Mouse (Mus musculus): Measurements from ENCODE around the gene Mas1.

Mas1 gene

DNA sequence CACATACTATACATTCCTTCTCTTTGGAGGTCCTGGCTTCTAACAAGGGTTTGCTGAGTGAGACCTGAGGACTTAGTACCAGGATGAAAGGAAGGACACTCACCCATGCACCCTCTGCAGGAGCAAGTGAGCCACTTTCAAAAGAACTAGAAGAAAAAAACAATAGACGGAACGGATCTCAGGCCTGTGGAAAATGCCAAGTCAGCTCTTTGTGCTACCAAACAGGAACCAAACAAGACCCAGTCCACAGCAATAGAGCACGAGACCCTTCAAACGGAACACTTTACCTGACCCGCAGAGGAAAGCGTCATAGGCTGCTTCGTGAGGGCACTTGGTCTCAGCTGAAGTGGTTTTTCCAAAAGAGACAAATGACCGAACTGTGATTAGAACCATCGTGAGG, 24.1 kb upstream of the Mas1 start:
- no peak for DNase-seq (ENCODE audit: low read depth, low spot score)
- Histone ChIP-seq H3K27me3 (ENCODE audit: control insufficient read depth, insufficient read depth, low read length, poor library complexity, severe bottlenecking) (no peaks in the 10 kb centered on the region), H3K36me3 (ENCODE audit: control insufficient read depth, insufficient read depth, low read length, poor library complexity, severe bottlenecking) (no peaks in the 10 kb centered on the region)

DNA sequence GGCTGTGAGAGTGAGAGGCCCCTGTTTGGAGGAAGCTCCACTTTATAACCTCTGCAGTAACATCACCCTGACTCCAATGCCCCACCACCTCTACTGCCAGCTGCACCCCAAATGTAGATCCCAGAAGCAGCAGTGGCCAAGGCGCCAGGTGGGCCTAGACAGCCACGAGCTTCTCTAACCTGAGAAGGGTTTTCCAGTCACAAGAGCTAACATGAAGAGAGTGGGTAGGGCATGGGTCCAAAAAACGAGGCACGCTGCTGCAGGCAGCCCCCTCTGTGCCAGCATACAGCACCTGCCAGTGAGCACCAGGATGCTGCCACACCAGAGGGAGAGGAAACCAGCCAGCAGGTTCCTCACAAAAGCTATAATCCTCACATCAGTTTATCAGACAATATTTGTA, 23.1 kb upstream of the Mas1 start:
- no peak for DNase-seq (ENCODE audit: low read depth, low spot score)
- no peaks in the 10 kb centered on the region for H3K36me3 ChIP-seq (ENCODE audit: control insufficient read depth, insufficient read depth, low read length, poor library complexity, severe bottlenecking)
- H3K27me3 ChIP-seq (ENCODE audit: control insufficient read depth, insufficient read depth, low read length, poor library complexity, severe bottlenecking), result no peaks in the 10 kb centered on the region

DNA sequence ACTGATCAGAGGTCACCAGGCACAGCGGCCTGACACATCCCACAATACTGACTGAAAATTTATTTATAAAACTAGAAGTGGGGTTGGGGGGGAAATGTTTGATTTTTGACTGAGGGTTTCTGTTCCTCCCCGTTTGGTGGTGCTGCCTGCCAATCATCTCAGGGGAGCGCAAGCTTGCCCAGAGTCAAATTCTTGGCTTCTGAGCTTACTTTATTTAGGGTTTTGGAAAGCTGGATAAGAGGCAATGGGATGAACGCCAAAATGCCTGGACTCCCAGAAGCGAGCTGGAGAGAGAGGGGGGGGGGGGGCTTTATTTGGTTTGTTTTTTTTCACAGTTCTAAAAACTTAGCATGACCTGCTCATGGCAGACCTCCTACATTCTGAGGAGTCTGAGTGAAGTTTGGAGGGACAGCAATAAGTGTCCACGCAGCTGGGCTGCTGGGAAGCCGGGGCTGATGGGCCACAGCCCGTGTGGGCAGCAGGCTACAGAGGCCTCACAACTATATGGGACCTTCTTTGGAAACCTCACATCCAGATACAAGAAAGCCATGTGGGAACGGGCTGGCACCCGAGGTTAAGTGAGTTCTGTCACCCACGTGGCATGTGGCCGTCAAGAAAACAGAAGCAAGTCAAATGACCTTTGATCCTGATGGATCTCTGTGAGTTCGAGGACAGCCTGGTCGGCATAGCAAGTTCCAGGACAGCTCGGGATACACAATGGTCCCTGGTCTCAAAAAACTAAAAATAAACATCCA, 19.3 kb upstream of the Mas1 start:
- Histone ChIP-seq H3K36me3 (ENCODE audit: control insufficient read depth, insufficient read depth, low read length, poor library complexity, severe bottlenecking) (no peaks in the 10 kb centered on the region), H3K27me3 (ENCODE audit: control insufficient read depth, insufficient read depth, low read length, poor library complexity, severe bottlenecking) (no peaks in the 10 kb centered on the region)
- no peak for DNase-seq (ENCODE audit: low read depth, low spot score)

- Histone ChIP-seq H3K36me3 (ENCODE audit: control insufficient read depth, insufficient read depth, low read length, poor library complexity, severe bottlenecking) (no peaks in the 10 kb centered on the region), H3K27me3 (ENCODE audit: control insufficient read depth, insufficient read depth, low read length, poor library complexity, severe bottlenecking) (no peaks in the 10 kb centered on the region)
- peak; percentile 42 for DNase-seq (ENCODE audit: low read depth, low spot score)
Observed at GRCm38 (mm10) chr17:12886620-12887019, 18.7 kb upstream of the Mas1 start.

- H3K27me3 ChIP-seq (ENCODE audit: control insufficient read depth, insufficient read depth, low read length, poor library complexity, severe bottlenecking), result no peaks in the 10 kb centered on the region
- no peak for DNase-seq (ENCODE audit: low read depth, low spot score)
- no peaks in the 10 kb centered on the region for H3K36me3 ChIP-seq (ENCODE audit: control insufficient read depth, insufficient read depth, low read length, poor library complexity, severe bottlenecking)
Observed at GRCm38 (mm10) chr17:12881216-12881615, 13.3 kb upstream of the Mas1 start.

- DNase-seq (ENCODE audit: low read depth, low spot score), result peak; percentile 84
- H3K36me3 ChIP-seq (ENCODE audit: control insufficient read depth, insufficient read depth, low read length, poor library complexity, severe bottlenecking), result no peaks in the 10 kb centered on the region
- H3K27me3 ChIP-seq (ENCODE audit: control insufficient read depth, insufficient read depth, low read length, poor library complexity, severe bottlenecking), result no peaks in the 10 kb centered on the region
Observed at GRCm38 (mm10) chr17:12880178-12880577, 12.2 kb upstream of the Mas1 start.

GRCm38 (mm10) chr17:12875734-12876133, 7.8 kb upstream of the Mas1 start, which contains the start of gene Mrgprh:
Gene Mrgprh (plus strand): TSS chr17:12876034.
- DNase-seq (ENCODE audit: low read depth, low spot score), result no peak
- Histone ChIP-seq H3K27me3 (ENCODE audit: control insufficient read depth, insufficient read depth, low read length, poor library complexity, severe bottlenecking) (no peaks in the 10 kb centered on the region), H3K36me3 (ENCODE audit: control insufficient read depth, insufficient read depth, low read length, poor library complexity, severe bottlenecking) (no peaks in the 10 kb centered on the region)

- no peak for DNase-seq (ENCODE audit: low read depth, low spot score)
- H3K27me3 ChIP-seq (ENCODE audit: control insufficient read depth, insufficient read depth, low read length, poor library complexity, severe bottlenecking), result no peaks in the 10 kb centered on the region
Observed at GRCm38 (mm10) chr17:12872275-12873028, 4.5 kb upstream of the Mas1 start.

GRCm38 (mm10) chr17:12868640-12869039, 697 bp upstream of the Mas1 start:
- Histone ChIP-seq H3K27me3 (ENCODE audit: control insufficient read depth, insufficient read depth, low read length, poor library complexity, severe bottlenecking) (no peaks in the 10 kb centered on the region), H3K36me3 (ENCODE audit: control insufficient read depth, insufficient read depth, low read length, poor library complexity, severe bottlenecking) (no peaks in the 10 kb centered on the region)
- DNase-seq (ENCODE audit: low read depth, low spot score), result no peak

More at GRCm38 (mm10) chr17:12872275-12873028, 4.5 kb upstream of the Mas1 start:
- H3K36me3 ChIP-seq (ENCODE audit: control insufficient read depth, insufficient read depth, low read length, poor library complexity, severe bottlenecking), result no peaks in the 10 kb centered on the region

DNA sequence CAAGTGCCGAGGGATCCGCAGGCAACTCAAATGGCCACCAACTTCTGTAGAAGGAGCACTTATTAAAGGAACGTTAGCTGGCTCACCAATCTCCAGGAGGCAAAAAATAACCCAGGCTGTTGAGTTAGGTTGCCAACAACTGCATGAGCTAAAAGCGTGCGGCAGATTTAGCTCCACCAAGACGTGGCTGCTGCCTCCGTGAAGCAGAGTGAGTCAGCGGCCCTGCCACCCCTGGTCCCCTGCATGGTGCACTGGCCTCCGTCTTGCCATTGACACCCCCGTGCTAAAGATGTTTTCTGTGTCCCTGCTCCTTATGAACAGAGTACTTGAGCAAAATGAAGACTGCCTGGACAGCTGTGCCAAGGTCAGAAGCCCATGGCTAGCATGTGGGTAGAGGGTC, 1.1 kb downstream of the Mas1 start:
- Histone ChIP-seq H3K27me3 (ENCODE audit: control insufficient read depth, insufficient read depth, low read length, poor library complexity, severe bottlenecking) (no peaks in the 10 kb centered on the region), H3K36me3 (ENCODE audit: control insufficient read depth, insufficient read depth, low read length, poor library complexity, severe bottlenecking) (no peaks in the 10 kb centered on the region)
- no peak for DNase-seq (ENCODE audit: low read depth, low spot score)

DNA sequence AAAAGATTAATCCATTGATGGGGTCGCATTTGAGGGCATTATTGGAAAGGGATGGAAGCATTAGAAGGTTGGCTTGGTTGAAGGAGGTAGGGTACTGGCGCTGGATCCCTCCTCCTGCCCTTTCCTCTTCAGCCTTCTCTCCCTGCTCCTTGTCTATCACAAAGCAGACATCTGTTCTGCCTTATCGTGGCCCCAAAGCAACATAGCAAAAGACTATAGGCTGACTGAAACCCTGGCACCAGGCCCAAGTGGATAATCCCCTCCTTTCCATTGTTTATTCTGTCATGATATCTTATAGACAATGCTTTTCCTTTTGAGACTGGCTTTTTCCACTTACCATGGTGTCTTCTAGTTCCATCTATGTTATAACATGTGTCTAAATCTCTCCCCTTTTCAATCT, 2.5 kb downstream of the Mas1 start:
- Histone ChIP-seq H3K27me3 (ENCODE audit: control insufficient read depth, insufficient read depth, low read length, poor library complexity, severe bottlenecking) (no peaks in the 10 kb centered on the region), H3K36me3 (ENCODE audit: control insufficient read depth, insufficient read depth, low read length, poor library complexity, severe bottlenecking) (no peaks in the 10 kb centered on the region)
- DNase-seq (ENCODE audit: low read depth, low spot score), result no peak

GRCm38 (mm10) chr17:12864111-12864510, 3.8 kb downstream of the Mas1 start:
- Histone ChIP-seq H3K36me3 (ENCODE audit: control insufficient read depth, insufficient read depth, low read length, poor library complexity, severe bottlenecking) (no peaks in the 10 kb centered on the region), H3K27me3 (ENCODE audit: control insufficient read depth, insufficient read depth, low read length, poor library complexity, severe bottlenecking) (no peaks in the 10 kb centered on the region)
- DNase-seq (ENCODE audit: low read depth, low spot score), result no peak

DNA sequence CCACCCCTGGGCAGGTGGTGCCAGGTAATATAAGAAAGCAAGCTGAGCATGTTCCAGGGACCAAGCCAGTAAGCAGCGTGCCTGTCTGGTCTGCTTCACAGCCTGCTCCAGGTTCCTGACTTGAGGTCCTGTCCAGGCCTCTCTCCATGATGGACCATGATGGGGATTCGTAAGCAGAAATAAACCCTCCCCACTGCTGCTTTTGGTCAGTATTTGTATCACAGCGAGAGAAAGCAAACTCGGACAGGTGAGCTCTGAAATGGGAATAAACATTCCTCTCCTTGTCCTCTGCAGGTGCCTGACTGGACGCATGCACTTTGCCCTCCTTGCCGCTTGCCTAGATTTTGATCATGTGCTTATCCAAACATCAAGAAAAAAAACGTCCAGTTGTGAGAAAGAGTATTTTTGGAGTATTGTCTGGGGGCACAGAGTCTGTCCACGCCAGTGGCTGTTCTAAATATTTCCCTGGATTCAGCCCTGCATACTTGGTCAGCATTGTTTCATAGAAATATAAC, 8.9 kb downstream of the Mas1 start:
- DNase-seq (ENCODE audit: low read depth, low spot score), result no peak
- Histone ChIP-seq H3K27me3 (ENCODE audit: control insufficient read depth, insufficient read depth, low read length, poor library complexity, severe bottlenecking) (no peaks in the 10 kb centered on the region), H3K36me3 (ENCODE audit: control insufficient read depth, insufficient read depth, low read length, poor library complexity, severe bottlenecking) (no peaks in the 10 kb centered on the region)

DNA sequence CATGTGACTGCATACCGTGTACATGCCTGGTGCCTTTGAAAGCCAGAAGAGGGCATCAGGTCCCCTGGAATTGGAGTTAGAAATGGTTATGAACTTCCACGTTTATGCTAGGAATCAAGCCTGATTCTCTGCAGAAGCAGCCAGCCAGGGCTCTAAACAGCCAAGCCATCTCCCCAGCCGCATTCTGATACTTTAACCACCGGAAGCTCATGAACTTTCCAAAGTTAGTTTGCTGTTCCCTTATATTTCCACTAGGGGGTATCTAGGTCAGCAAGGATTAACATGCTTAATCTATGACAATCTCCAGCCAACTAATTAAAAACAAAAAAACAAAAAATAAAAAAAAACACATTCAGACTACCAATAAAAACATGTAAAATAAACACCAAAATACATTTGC, 9.9 kb downstream of the Mas1 start:
- Histone ChIP-seq H3K36me3 (ENCODE audit: control insufficient read depth, insufficient read depth, low read length, poor library complexity, severe bottlenecking) (no peaks in the 10 kb centered on the region), H3K27me3 (ENCODE audit: control insufficient read depth, insufficient read depth, low read length, poor library complexity, severe bottlenecking) (no peaks in the 10 kb centered on the region)
- DNase-seq (ENCODE audit: low read depth, low spot score), result peak; percentile 44

DNA sequence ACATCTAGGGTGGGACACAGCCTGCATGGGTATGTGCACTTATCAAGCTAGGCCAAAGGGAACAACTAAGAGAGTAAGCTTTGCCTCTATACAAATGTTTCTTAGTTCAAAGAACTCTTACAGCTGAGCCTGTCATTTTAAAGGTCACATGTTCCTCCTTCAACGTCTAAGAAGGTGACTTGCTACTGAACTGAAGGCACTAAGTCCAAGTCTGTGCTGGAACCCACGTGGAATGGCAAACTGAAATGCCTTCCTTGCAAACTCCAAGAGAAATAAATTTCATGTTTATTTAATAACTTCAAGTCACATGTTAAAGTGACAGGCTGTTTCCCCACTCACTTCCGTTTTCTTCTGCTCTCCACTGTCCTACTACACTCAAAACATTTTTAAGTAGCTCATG, 10.5 kb downstream of the Mas1 start:
- H3K27me3 ChIP-seq (ENCODE audit: control insufficient read depth, insufficient read depth, low read length, poor library complexity, severe bottlenecking), result no peaks in the 10 kb centered on the region
- DNase-seq (ENCODE audit: low read depth, low spot score), result no peak
- H3K36me3 ChIP-seq (ENCODE audit: control insufficient read depth, insufficient read depth, low read length, poor library complexity, severe bottlenecking), result no peaks in the 10 kb centered on the region
